Mouse (Mus musculus) ES-E14 (cell line): ENCODE results near the gene Msln.

Experiments
- CHD2 ChIP-seq: IDR thresholded peaks from 2 replicates; pipeline ENCODE4 v1.6.1; 2014; ENCODE audit warnings: mild to moderate bottlenecking, low read depth, low read length, inconsistent platforms
- HCFC1 ChIP-seq: IDR thresholded peaks from 2 replicates; pipeline ENCODE4 v1.6.1; 2012; ENCODE audit warnings: low read length, inconsistent platforms, borderline replicate concordance; ENCODE audit not compliant: insufficient read depth
- ZC3H11A ChIP-seq: IDR thresholded peaks from 2 replicates; pipeline ENCODE4 v1.6.1; 2012; ENCODE audit warnings: low read depth, mild to moderate bottlenecking, inconsistent platforms, low read length, borderline replicate concordance
- ZNF384 ChIP-seq: IDR thresholded peaks from 2 replicates; pipeline ENCODE4 v1.6.1; 2012; ENCODE audit warnings: low read depth, low read length, inconsistent platforms

- no peak for TF ChIP-seq HCFC1
- no peak for TF ChIP-seq CHD2
- TF ChIP-seq ZNF384: no peak
- TF ChIP-seq ZC3H11A: peak; percentile 97
These were observed 46.9 kb upstream of the Msln start for GRCm38 (mm10) chr17:25801029-25801428.
